Mouse (Mus musculus) hindbrain, postnatal 0 days (tissue): Measurements from ENCODE around the gene Pola1. TPM values are rescaled to one million over a fixed set of nuclear protein-coding genes. Genes with fewer than 3 reads are reported as not detected.
A peak's percentile ranks its signal among the peaks of the same experiment; 100 is the strongest.

Source experiments
- ATAC-seq: fragments of 200-750 bp; cut with Nextera tagmentation; 2 replicates; pipeline ENCODE4 v1.8.0; 2017; ENCODE audit warnings: mild to moderate bottlenecking, moderate TSS enrichment, moderate library complexity
- DNase-seq: peaks from one replicate; pipeline ENCODE4 v3.0.0-alpha.2; 2015; ENCODE audit warnings: low spot score
- H3K27ac ChIP-seq: fragments of 300-500 bp; sonication (generic); 2 replicates; pipeline ENCODE4 v1.5.1; 2014; ENCODE audit warnings: mild to moderate bottlenecking
- H3K27me3 ChIP-seq: fragments of 300-500 bp; sonication (generic); 2 replicates; pipeline ENCODE4 v1.6.1; 2014; ENCODE audit warnings: low read length, mixed read lengths; ENCODE audit not compliant: insufficient read depth
- H3K36me3 ChIP-seq: fragments of 300-500 bp; sonication (generic); 2 replicates; pipeline ENCODE4 v1.6.1; 2014; ENCODE audit warnings: low read length, mixed read lengths; ENCODE audit not compliant: insufficient read depth
- H3K4me1 ChIP-seq: fragments of 300-500 bp; sonication (generic); 2 replicates; pipeline ENCODE4 v1.6.1; 2014; ENCODE audit warnings: antibody characterized with exemption, low read length, mixed read lengths; ENCODE audit not compliant: insufficient read depth
- H3K4me2 ChIP-seq: fragments of 300-500 bp; sonication (generic); 2 replicates; pipeline ENCODE4 v1.6.1; 2014; ENCODE audit warnings: low read depth, mild to moderate bottlenecking, low read length, moderate library complexity, mixed read lengths
- H3K4me3 ChIP-seq: fragments of 300-500 bp; sonication (generic); 2 replicates; pipeline ENCODE4 v1.5.1; 2014; ENCODE audit warnings: low read length
- H3K9ac ChIP-seq: fragments of 300-500 bp; sonication (generic); replicated peaks from 2 replicates; pipeline ENCODE4 v1.6.1; 2014; ENCODE audit warnings: mild to moderate bottlenecking, low read length, moderate library complexity, mixed read lengths
- H3K9me3 ChIP-seq: fragments of 300-500 bp; sonication (generic); 2 replicates; pipeline ENCODE4 v1.6.1; 2016; ENCODE audit warnings: low read length, mixed read lengths
- CTCF ChIP-seq: IDR thresholded peaks from 2 replicates; pipeline ENCODE4 v1.5.1; 2016; ENCODE audit warnings: antibody characterized with exemption, control low read depth, low read depth
- WGBS: fragments of 180-500 bp; shearing (Covaris S2); extraction: QIAGEN DNeasy Blood & Tissue Kit; methylation state at CpG from one replicate; pipeline ENCODE4 v1.1.7; 2014; 5-methylcytosine and 5-hydroxymethylcytosine counted together
- polyA plus RNA-seq: library from polyadenylated mRNA; unstranded; fragments of >200 nt; fragmentation: Nextera tagmentation; extraction: Ambion mirVana; gene quantifications from 2 replicates; pipeline ENCODE4 v1.2.1, GENCODE M21; 2015
- total RNA-seq: library from RNA; depleted of rRNA; stranded (reverse); fragments of >200 nt; gene quantifications from 2 replicates; pipeline ENCODE4 v1.2.3, GENCODE M21; 2014

Gene Pola1
- total and polyA plus RNA-seq, 2 experiments from 2014 or later: 2.6 to 5.4 TPM

DNA sequence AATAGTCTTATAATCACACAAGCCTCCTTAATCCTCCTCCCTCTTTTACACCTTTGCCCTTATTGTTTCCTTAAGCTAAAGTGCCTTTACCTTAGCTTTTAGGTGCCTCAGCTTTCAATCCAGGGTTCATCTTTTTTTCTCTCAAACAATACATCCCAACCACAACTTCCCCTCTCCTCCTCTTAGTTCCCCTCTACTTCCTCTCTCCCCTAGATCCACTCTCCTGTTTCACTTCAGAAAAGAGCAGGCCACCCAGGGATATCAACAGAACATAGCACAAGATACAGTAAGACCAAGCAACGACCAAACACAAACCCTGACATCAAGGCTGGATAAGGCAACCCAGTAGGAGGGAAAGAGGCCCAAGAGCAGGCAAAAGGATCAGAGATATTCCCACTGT, 29.7 kb downstream of the Pola1 start:
- no peak for ATAC-seq
- no peak for TF ChIP-seq CTCF
- no peaks in the 10 kb centered on the region for H3K4me1 ChIP-seq

DNA sequence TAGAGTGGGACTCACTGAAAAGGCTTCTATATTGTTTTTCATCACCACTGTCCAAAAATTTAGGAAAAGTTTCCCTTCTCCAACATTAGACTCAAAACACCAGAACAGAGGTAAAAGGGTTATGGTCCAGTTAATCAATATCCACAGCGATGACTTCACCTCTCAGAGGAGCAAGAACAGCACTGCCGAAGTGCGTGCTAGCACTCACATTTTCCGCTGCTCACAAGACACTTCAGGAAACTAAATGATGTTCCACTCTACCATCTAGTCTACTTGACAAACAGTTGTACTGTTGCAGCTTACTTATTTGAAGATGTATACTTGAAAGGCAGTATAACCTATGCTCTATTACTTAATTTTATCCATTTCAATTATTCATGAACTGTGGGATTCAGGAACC, 37.7 kb downstream of the Pola1 start:
- no peak overlapping the region for H3K4me2 ChIP-seq
- no peak for ATAC-seq
- H3K36me3 ChIP-seq: no peaks in the 10 kb centered on the region
- H3K4me3 ChIP-seq: no peak overlapping the region
- no peak overlapping the region for H3K27ac ChIP-seq
- H3K4me1 ChIP-seq: no peaks in the 10 kb centered on the region
- no peak overlapping the region for H3K9ac ChIP-seq
- TF ChIP-seq CTCF: no peak
- no peak for DNase-seq
- H3K27me3 ChIP-seq: no peaks in the 10 kb centered on the region
- WGBS: 97% methylated on average over 4 of the region's 4 CpGs
- H3K9me3 ChIP-seq: no peaks in the 10 kb centered on the region

More for the DNA sequence above, 29.7 kb downstream of the Pola1 start:
- no peak overlapping the region for H3K9ac ChIP-seq
- H3K9me3 ChIP-seq: no peaks in the 10 kb centered on the region
- H3K27me3 ChIP-seq: no peaks in the 10 kb centered on the region
- 75% methylated on average over 1 of the region's 1 CpGs for WGBS
- no peaks in the 10 kb centered on the region; the same call in 1 of the 2 replicates for H3K36me3 ChIP-seq
- H3K4me3 ChIP-seq: no peak overlapping the region
- DNase-seq: no peak
- no peak overlapping the region for H3K4me2 ChIP-seq
- no peak overlapping the region for H3K27ac ChIP-seq

DNA sequence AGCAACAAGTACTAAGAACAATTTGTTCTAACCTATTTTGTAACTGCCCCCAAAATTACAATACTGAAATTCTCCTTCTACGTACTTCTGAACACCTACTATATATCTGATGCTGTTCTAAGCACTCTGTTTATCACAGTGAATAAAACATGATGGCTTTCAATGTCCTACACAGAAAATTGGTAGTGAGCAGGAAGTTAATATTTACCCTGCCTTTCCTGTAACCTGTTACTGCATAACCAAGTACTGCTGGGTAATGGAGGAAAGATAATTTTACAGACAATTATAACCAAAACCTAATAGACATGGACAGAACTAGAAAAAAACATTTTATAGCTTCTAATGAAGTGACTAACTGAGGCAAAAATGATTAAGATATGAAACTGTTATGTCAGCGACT, 51.0 kb downstream of the Pola1 start:
- H3K4me3 ChIP-seq: no peak overlapping the region
- DNase-seq (no peak), ATAC-seq (no peak)
- WGBS: 84% methylated on average over 2 of the region's 2 CpGs
- TF ChIP-seq CTCF: no peak
- no peaks in the 10 kb centered on the region for H3K36me3 ChIP-seq
- no peaks in the 10 kb centered on the region for H3K9me3 ChIP-seq
- no peaks in the 10 kb centered on the region for H3K4me1 ChIP-seq
- no peak overlapping the region for H3K27ac ChIP-seq
- H3K27me3 ChIP-seq: no peaks in the 10 kb centered on the region
- no peak overlapping the region for H3K9ac ChIP-seq
- no peak overlapping the region for H3K4me2 ChIP-seq

DNA sequence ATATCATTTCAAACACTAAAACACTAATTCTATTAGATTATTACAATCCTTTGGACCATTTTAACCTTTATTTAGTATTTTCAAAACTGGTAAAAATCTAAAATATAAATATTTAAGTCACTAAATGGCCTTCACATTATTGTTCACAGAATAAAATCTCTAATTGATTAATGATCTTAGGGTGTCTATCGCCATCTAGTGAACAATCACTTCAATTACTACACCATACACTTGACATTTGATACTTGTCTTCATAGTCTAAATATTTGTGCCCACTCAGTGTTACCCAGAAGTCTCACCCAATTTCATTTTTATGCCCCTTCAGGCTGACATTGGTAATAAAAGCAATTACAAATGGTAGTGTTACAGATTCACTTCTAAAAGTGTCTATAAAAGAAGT, 74.8 kb downstream of the Pola1 start:
- Histone ChIP-seq H3K9me3 (no peaks in the 10 kb centered on the region), H3K27ac (no peak overlapping the region), H3K4me1 (no peaks in the 10 kb centered on the region), H3K27me3 (no peaks in the 10 kb centered on the region), H3K9ac (no peak overlapping the region), H3K4me2 (no peak overlapping the region), H3K36me3 (no peaks in the 10 kb centered on the region), H3K4me3 (no peak overlapping the region)
- peak; percentile 49 for TF ChIP-seq CTCF
- 16% methylated on average over 1 of the region's 1 CpGs for WGBS
- ATAC-seq (no peak), DNase-seq (peak; percentile 7)

DNA sequence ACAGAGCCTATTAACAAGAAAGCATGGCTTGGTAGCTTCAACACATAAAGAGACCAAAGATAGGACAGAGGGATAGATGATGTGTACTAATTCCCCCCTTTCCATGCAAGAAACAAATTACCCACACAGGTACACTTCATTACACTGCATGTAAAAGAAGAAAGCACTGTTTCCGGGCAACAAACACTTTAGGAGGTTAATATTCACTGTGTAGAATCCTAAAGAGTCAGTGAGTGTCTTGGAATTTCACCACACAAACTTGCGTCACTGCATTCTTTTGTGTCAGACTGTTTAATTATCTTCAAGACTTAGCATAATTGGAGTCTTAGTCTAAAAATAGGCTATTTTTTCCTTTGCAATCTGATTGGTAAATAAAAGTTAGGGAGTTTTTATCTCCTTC, 92.2 kb downstream of the Pola1 start:
- TF ChIP-seq CTCF: no peak
- Histone ChIP-seq H3K9me3 (no peaks in the 10 kb centered on the region), H3K27me3 (no peaks in the 10 kb centered on the region), H3K36me3 (no peaks in the 10 kb centered on the region), H3K27ac (no peak overlapping the region), H3K4me2 (no peak overlapping the region), H3K9ac (no peak overlapping the region), H3K4me3 (no peak overlapping the region), H3K4me1 (no peaks in the 10 kb centered on the region)
- ATAC-seq (no peak), DNase-seq (no peak)
- 69% methylated on average over 2 of the region's 2 CpGs for WGBS

DNA sequence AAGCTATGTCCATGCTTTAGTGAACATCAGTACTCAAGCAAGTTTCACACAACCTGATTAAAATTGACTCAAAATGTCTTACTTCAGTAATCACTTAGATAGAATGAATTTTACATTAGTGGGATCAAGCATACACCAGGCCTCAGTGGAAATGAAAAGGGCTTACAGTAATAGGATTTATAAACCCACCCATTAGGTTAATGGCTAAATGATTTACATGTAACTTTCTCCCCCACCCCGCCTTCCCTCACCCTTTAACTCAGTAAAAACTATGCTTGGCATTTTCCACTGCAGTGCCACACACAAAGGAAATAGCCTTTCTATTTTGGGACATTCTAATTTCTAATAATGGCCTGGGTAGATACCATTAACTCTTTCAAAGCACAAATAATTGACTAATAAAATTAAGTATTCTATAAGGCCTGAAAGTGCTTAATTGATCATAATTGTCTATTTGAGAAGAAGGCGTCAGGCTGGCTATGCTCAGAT, 129.0 kb downstream of the Pola1 start:
- WGBS: 74% methylated on average over 2 of the region's 2 CpGs

DNA sequence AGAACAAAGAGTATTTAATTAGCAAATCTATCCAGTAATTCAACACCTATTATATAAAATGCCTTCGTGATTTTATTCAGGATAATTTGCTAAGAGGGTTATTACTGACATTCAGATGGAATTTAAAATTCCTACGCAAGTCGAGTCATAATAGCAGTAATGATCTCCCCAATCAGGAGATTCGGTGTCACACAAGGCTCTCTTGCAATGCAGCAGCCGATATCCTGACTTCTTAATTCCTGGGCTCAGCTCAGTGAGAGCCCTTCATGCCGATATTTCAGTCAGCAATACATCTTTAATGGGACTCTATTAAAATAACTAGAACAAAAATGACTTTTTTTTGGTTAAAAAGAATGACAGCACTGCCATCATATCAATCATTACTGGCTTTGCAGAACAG, 134.4 kb downstream of the Pola1 start:
- no peak for ATAC-seq
- TF ChIP-seq CTCF: no peak
- H3K9ac ChIP-seq: no peak overlapping the region
- no peak overlapping the region for H3K4me3 ChIP-seq
- WGBS: 83% methylated on average over 6 of the region's 6 CpGs
- no peak overlapping the region for H3K4me2 ChIP-seq
- no peaks in the 10 kb centered on the region for H3K27me3 ChIP-seq
- DNase-seq: no peak
- no peaks in the 10 kb centered on the region for H3K9me3 ChIP-seq
- no peaks in the 10 kb centered on the region for H3K36me3 ChIP-seq
- H3K4me1 ChIP-seq: no peaks in the 10 kb centered on the region
- H3K27ac ChIP-seq: no peak overlapping the region

More for the DNA sequence above, 129.0 kb downstream of the Pola1 start:
- DNase-seq (no peak), ATAC-seq (no peak)
- Histone ChIP-seq H3K9me3 (no peaks in the 10 kb centered on the region), H3K4me2 (no peak overlapping the region), H3K9ac (no peak overlapping the region), H3K27me3 (no peaks in the 10 kb centered on the region), H3K4me3 (no peak overlapping the region), H3K36me3 (no peaks in the 10 kb centered on the region), H3K27ac (no peak overlapping the region), H3K4me1 (no peaks in the 10 kb centered on the region)
- no peak for TF ChIP-seq CTCF
